ENCODE assay signal across 14 mouse cellular contexts in the genomic region with DNA sequence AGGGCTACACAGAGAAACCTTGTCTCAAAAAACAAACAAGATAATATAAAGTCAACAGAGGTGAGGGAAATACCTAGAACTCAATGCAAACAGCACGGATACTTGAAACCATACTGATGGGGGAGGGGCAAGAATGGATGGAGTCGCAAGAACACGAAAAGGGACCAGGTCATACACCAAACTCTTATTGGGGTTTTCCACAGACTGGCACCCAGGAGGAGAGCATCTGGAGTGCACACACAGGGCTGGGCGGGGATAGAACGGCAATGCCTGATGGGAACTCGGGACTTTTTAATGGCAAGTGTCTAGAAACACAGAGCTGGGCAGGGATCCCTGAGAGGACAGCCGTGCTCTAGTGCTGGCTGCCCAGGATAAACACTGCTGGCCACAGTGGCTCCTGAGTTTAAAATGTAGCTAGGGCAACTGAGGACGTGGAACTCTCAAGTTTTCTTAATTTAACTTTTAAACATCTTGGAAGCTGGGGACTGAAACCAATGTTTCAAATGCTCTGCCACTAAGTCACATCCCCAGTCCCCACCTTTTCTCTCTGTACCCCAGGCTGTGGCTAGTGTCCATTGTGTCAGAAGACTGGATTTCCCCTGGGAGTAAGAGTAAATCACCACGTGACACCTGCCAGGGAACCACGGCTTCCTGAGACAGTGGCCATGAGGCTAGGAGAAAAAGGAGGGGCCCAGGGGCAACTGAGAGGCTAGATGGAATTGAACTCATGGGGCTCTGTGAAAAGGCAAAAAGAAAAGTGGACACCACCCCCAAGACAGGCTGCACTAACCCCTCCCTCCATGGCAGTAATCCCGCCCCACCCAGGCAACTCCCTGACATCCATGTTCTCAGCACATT.
DNase-seq lines count a peak whose midpoint lies in the region; ATAC-seq and TF ChIP-seq lines count a peak whose summit lies in the region.
"Had no signal": no experiment of that assay in that cellular context is flagged by ENCODE, and none has a peak within 500 bp of the region (broad histone marks: within the 10 kb centered on the region; RNA-seq: fewer than 3 reads in every experiment).

No protein-coding gene starts in this region.

- TF ChIP-seq EP300 in liver, postnatal 0 days (IDR thresholded peaks at IDR 0.05; ENCODE audit: low read depth) = no peak

- DNase-seq in gastrocnemius, adult 2 months = peak; percentile 64
- no peak for DNase-seq in gastrocnemius, postnatal 10 days
- no peak for DNase-seq in kidney, postnatal 36 days
- DNase-seq in liver, postnatal 0 days = no peak
- no peak for DNase-seq in adipocyte (ENCODE audit: low spot score)
- DNase-seq: cerebellum, postnatal 25 days; layer of hippocampus, postnatal 36 days; right cerebral cortex, adult 18-20 months had no signal

- no peaks in the 10 kb centered on the region for H3K27me3 ChIP-seq in kidney, embryonic 15.5 days
- H3K27me3 ChIP-seq in midbrain, embryonic 13.5 days = no peaks in the 10 kb centered on the region
- H3K27me3 ChIP-seq in midbrain, embryonic 16.5 days (ENCODE audit: control insufficient read depth, insufficient read depth, low read depth, low read length) = no peaks in the 10 kb centered on the region
- no peaks in the 10 kb centered on the region for H3K27me3 ChIP-seq in liver, postnatal 0 days (ENCODE audit: insufficient read depth, low read length)
- H3K27me3 ChIP-seq: neural tube, embryonic 13.5 days had no signal

- H3K27ac ChIP-seq in gastrocnemius, adult 2 months = peak overlapping the region; percentile 86
- H3K27ac ChIP-seq in kidney, embryonic 15.5 days = peak overlapping the region; percentile 35
- 0 out of 2 replicates have a peak overlapping the region, but pooled peaks have one; percentile 7 for H3K27ac ChIP-seq in midbrain, embryonic 13.5 days
- no peak overlapping the region for H3K27ac ChIP-seq in midbrain, embryonic 16.5 days (ENCODE audit: low read length)
- H3K27ac ChIP-seq in liver, postnatal 0 days (ENCODE audit: low read depth) = peak overlapping the region; percentile 22; the same call in 1 of the 2 replicates
- H3K27ac ChIP-seq: liver, embryonic 14.5 days; neural tube, embryonic 13.5 days had no signal

- H3K9ac ChIP-seq in kidney, embryonic 15.5 days = no peak overlapping the region
- H3K9ac ChIP-seq in midbrain, embryonic 13.5 days (replicated peaks) = no peak overlapping the region
- H3K9ac ChIP-seq in midbrain, embryonic 16.5 days (ENCODE audit: low read depth, low read length) = no peak overlapping the region
- no peak overlapping the region for H3K9ac ChIP-seq in liver, postnatal 0 days (replicated peaks)
- H3K9ac ChIP-seq: liver, embryonic 14.5 days; neural tube, embryonic 13.5 days had no signal

- H3K36me3 ChIP-seq in kidney, embryonic 15.5 days = peaks cover 29% of the 10 kb centered on the region
- H3K36me3 ChIP-seq in midbrain, embryonic 13.5 days = peaks cover 9% of the 10 kb centered on the region
- H3K36me3 ChIP-seq in midbrain, embryonic 16.5 days (ENCODE audit: control insufficient read depth, insufficient read depth, low read length) = no peaks in the 10 kb centered on the region
- peaks cover 16% of the 10 kb centered on the region for H3K36me3 ChIP-seq in liver, postnatal 0 days (replicated peaks; ENCODE audit: insufficient read depth, low read length)

- H3K4me3 ChIP-seq in gastrocnemius, adult 2 months = peak overlapping the region; percentile 21
- no peak overlapping the region for H3K4me3 ChIP-seq in kidney, embryonic 15.5 days (replicated peaks)
- no peak overlapping the region for H3K4me3 ChIP-seq in midbrain, embryonic 13.5 days (replicated peaks)
- H3K4me3 ChIP-seq in midbrain, embryonic 16.5 days (ENCODE audit: low read depth, low read length) = no peak overlapping the region
- H3K4me3 ChIP-seq in liver, postnatal 0 days (ENCODE audit: low read depth, low read length) = no peak overlapping the region
- H3K4me3 ChIP-seq: neural tube, embryonic 13.5 days had no signal

- intact Hi-C loops in gastrocnemius, adult 2 months (cut with DNase I) = no loop called here

- peaks cover 90% of the 10 kb centered on the region for H3K4me1 ChIP-seq in kidney, embryonic 15.5 days
- H3K4me1 ChIP-seq in midbrain, embryonic 13.5 days (replicated peaks) = peaks cover 84% of the 10 kb centered on the region
- H3K4me1 ChIP-seq in midbrain, embryonic 16.5 days (ENCODE audit: control insufficient read depth, insufficient read depth, low read length) = peaks cover 48% of the 10 kb centered on the region
- H3K4me1 ChIP-seq in liver, postnatal 0 days (ENCODE audit: insufficient read depth) = peaks cover 57% of the 10 kb centered on the region

- TF ChIP-seq CTCF in gastrocnemius, adult 2 months (IDR thresholded peaks at IDR 0.05) = no peak
- TF ChIP-seq CTCF in liver, postnatal 0 days (IDR thresholded peaks at IDR 0.05; ENCODE audit: low read depth) = no peak

- ATAC-seq in kidney, embryonic 15.5 days (replicated peaks; ENCODE audit: low FRiP score) = no peak
- ATAC-seq in midbrain, embryonic 13.5 days = no peak
- ATAC-seq in midbrain, embryonic 16.5 days = no peak
- ATAC-seq in liver, postnatal 0 days = no peak
- ATAC-seq: intestine, embryonic 16.5 days had no signal

- 52% methylated on average over 11 of the region's 11 CpGs for WGBS in kidney, embryonic 15.5 days
- WGBS in midbrain, embryonic 13.5 days = 75% methylated on average over 11 of the region's 11 CpGs
- WGBS in midbrain, embryonic 16.5 days = 73% methylated on average over 11 of the region's 11 CpGs
- 55% methylated on average over 11 of the region's 11 CpGs for WGBS in liver, postnatal 0 days (ENCODE audit: insufficient replicate concordance)

- no peaks in the 10 kb centered on the region for H3K9me3 ChIP-seq in kidney, embryonic 15.5 days (replicated peaks)
- no peaks in the 10 kb centered on the region for H3K9me3 ChIP-seq in midbrain, embryonic 13.5 days
- H3K9me3 ChIP-seq in midbrain, embryonic 16.5 days (replicated peaks; ENCODE audit: control insufficient read depth, low read length, poor library complexity, severe bottlenecking) = no peaks in the 10 kb centered on the region
- no peaks in the 10 kb centered on the region for H3K9me3 ChIP-seq in liver, postnatal 0 days (ENCODE audit: low read length)
- H3K9me3 ChIP-seq: neural tube, embryonic 13.5 days had no signal

- H3K4me2 ChIP-seq in kidney, embryonic 15.5 days = no peak overlapping the region
- no peak overlapping the region for H3K4me2 ChIP-seq in midbrain, embryonic 13.5 days (replicated peaks)
- H3K4me2 ChIP-seq in midbrain, embryonic 16.5 days (ENCODE audit: low read length) = no peak overlapping the region
- H3K4me2 ChIP-seq in liver, postnatal 0 days (ENCODE audit: low read depth, low read length) = no peak overlapping the region
- H3K4me2 ChIP-seq: neural tube, embryonic 13.5 days had no signal
